Comparison of ENCODE assay signal across 17 mouse cellular contexts in genomic region chr6:55811153-55811552, GRCm38 (mm10). TPM values are rescaled to one million over a fixed set of nuclear protein-coding genes. Genes with fewer than 3 reads are reported as not detected.
DNase-seq lines count a peak whose midpoint lies in the region; ATAC-seq and TF ChIP-seq lines count a peak whose summit lies in the region.
"Had no signal": no experiment of that assay in that cellular context is flagged by ENCODE, and none has a peak within 500 bp of the region (broad histone marks: within the 10 kb centered on the region; RNA-seq: fewer than 3 reads in every experiment).

No protein-coding gene starts in this region.

- WGBS in forebrain, postnatal 0 days = 59% methylated on average over 8 of the region's 8 CpGs
- WGBS in hindbrain, embryonic 11.5 days = 92% methylated on average over 8 of the region's 8 CpGs

- H3K9me3 ChIP-seq in forebrain, postnatal 0 days (ENCODE audit: low read length) = no peaks in the 10 kb centered on the region
- no peaks in the 10 kb centered on the region for H3K9me3 ChIP-seq in hindbrain, embryonic 11.5 days (ENCODE audit: control insufficient read depth, low read length)
- H3K9me3 ChIP-seq: embryonic facial prominence, embryonic 10.5 days; kidney, embryonic 15.5 days; liver, embryonic 12.5 days; stomach, embryonic 15.5 days had no signal

- peak; percentile 73 to 79 for DNase-seq in layer of hippocampus, adult 18-20 months (ENCODE audit: low spot score in 2 of 2)
- no peak for DNase-seq in layer of hippocampus, postnatal 25 days (ENCODE audit: extremely low spot score in 1 of 2, low spot score in 1 of 2)
- peak; percentile 54 for DNase-seq in forebrain, postnatal 0 days
- peak; percentile 87 for DNase-seq in layer of hippocampus, adult 9-11 months
- peak; percentile 54 for DNase-seq in right cerebral cortex, postnatal 14 days
- DNase-seq in ovary, postnatal 14 days (ENCODE audit: low spot score) = no peak
- DNase-seq in c-Kit-positive CD71-positive TER-119-positive erythroid progenitor cells, embryonic 14.5 days (ENCODE audit: low spot score) = no peak
- no peak for DNase-seq in hindbrain, embryonic 11.5 days (ENCODE audit: low spot score)
- DNase-seq: adrenal gland, postnatal 25 days; cerebellum, adult 18-20 months; thymus, postnatal 25 days had no signal

- H3K4me2 ChIP-seq in forebrain, postnatal 0 days (ENCODE audit: low read depth) = no peak overlapping the region
- H3K4me2 ChIP-seq in hindbrain, embryonic 11.5 days (replicated peaks; ENCODE audit: low read depth, low read length) = no peak overlapping the region
- H3K4me2 ChIP-seq: kidney, embryonic 15.5 days; liver, embryonic 12.5 days; stomach, embryonic 15.5 days had no signal

- H3K36me3 ChIP-seq in forebrain, postnatal 0 days (ENCODE audit: insufficient read depth) = no peaks in the 10 kb centered on the region
- no peaks in the 10 kb centered on the region for H3K36me3 ChIP-seq in hindbrain, embryonic 11.5 days (ENCODE audit: control insufficient read depth, insufficient read depth, low read length)
- H3K36me3 ChIP-seq: embryonic facial prominence, embryonic 10.5 days; kidney, embryonic 15.5 days; liver, embryonic 12.5 days; stomach, embryonic 15.5 days had no signal

- no peaks in the 10 kb centered on the region for H3K4me1 ChIP-seq in forebrain, postnatal 0 days (ENCODE audit: insufficient read depth)
- H3K4me1 ChIP-seq in hindbrain, embryonic 11.5 days (replicated peaks; ENCODE audit: control insufficient read depth, insufficient read depth, low read length) = no peaks in the 10 kb centered on the region
- H3K4me1 ChIP-seq: embryonic facial prominence, embryonic 10.5 days; kidney, embryonic 15.5 days; liver, embryonic 12.5 days; stomach, embryonic 15.5 days had no signal

- no peak for TF ChIP-seq CTCF in forebrain, postnatal 0 days (IDR thresholded peaks at IDR 0.05; ENCODE audit: low read depth)

- no peaks in the 10 kb centered on the region for H3K27me3 ChIP-seq in forebrain, postnatal 0 days (ENCODE audit: insufficient read depth, low read length)
- no peaks in the 10 kb centered on the region for H3K27me3 ChIP-seq in hindbrain, embryonic 11.5 days (ENCODE audit: control insufficient read depth, insufficient read depth, low read length)
- H3K27me3 ChIP-seq: kidney, embryonic 15.5 days; liver, embryonic 12.5 days; stomach, embryonic 15.5 days had no signal

- peak overlapping the region; percentile 66 for H3K27ac ChIP-seq in forebrain, postnatal 0 days (ENCODE audit: low read depth, low read length)
- no peak overlapping the region for H3K27ac ChIP-seq in hindbrain, embryonic 11.5 days (ENCODE audit: low read depth, low read length)
- H3K27ac ChIP-seq: embryonic facial prominence, embryonic 10.5 days; kidney, embryonic 15.5 days; liver, embryonic 12.5 days; stomach, embryonic 15.5 days had no signal

- H3K9ac ChIP-seq in forebrain, postnatal 0 days = no peak overlapping the region
- no peak overlapping the region for H3K9ac ChIP-seq in hindbrain, embryonic 11.5 days (ENCODE audit: low read depth, low read length)
- H3K9ac ChIP-seq: kidney, embryonic 15.5 days; liver, embryonic 12.5 days; stomach, embryonic 15.5 days had no signal

- no peak overlapping the region for H3K4me3 ChIP-seq in forebrain, postnatal 0 days (ENCODE audit: low read depth, low read length)
- H3K4me3 ChIP-seq in hindbrain, embryonic 11.5 days (ENCODE audit: low read depth, low read length) = no peak overlapping the region
- H3K4me3 ChIP-seq: embryonic facial prominence, embryonic 10.5 days; kidney, embryonic 15.5 days; liver, embryonic 12.5 days; stomach, embryonic 15.5 days had no signal

- ATAC-seq in forebrain, postnatal 0 days = peak; percentile 52
- no peak for ATAC-seq in hindbrain, embryonic 11.5 days (ENCODE audit: low FRiP score)
- ATAC-seq: CD4-positive, CD25-positive, alpha-beta regulatory T cell, adult 4 months; liver, embryonic 12.5 days had no signal

RNA-seq across cellular contexts. Expression of gene Itprid1, which starts 25.5 kb away (rescaled TPM):
- 1 to 10 TPM; 1.2 to 1.4 TPM for total RNA-seq in layer of hippocampus, adult 18-20 months (2021)
- total RNA-seq in layer of hippocampus, postnatal 25 days (2021) = 1 to 10 TPM; 1.5 to 1.6 TPM
- total RNA-seq in forebrain, postnatal 0 days (2014; rRNA removed) = 0.81 and 1.8 TPM in 2 replicates
- polyA plus RNA-seq in forebrain, postnatal 0 days (2015; fragmentation: Nextera tagmentation; extraction: Ambion mirVana) = 0.36 and 0.79 TPM in 2 replicates
- 0.06 and 0.13 TPM in 2 replicates for polyA plus RNA-seq in hindbrain, embryonic 11.5 days (2014; fragmentation: Nextera tagmentation; extraction: Ambion mirVana)
- total RNA-seq: megakaryocyte-erythroid progenitor cell, adult 5-6 weeks had no signal
- polyA plus RNA-seq: CD4-positive, CD25-positive, alpha-beta regulatory T cell, adult 4 months; embryonic facial prominence, embryonic 10.5 days; liver, embryonic 12.5 days had no signal

Comparison
In these comparisons a context has a peak if more than half of its experiments do, and no peak if none do; other contexts are left out.
1. DNase-seq: peak in layer of hippocampus, adult 18-20 months (2 of 2), forebrain, postnatal 0 days (single experiment), layer of hippocampus, adult 9-11 months (single experiment) and right cerebral cortex, postnatal 14 days (single experiment); none in layer of hippocampus, postnatal 25 days (0 of 2), ovary, postnatal 14 days (single experiment), c-Kit-positive CD71-positive TER-119-positive erythroid progenitor cells, embryonic 14.5 days (single experiment) and hindbrain, embryonic 11.5 days (single experiment).